Mouse (Mus musculus): Measurements from ENCODE around the gene Cln5.

Cln5 gene

DNA sequence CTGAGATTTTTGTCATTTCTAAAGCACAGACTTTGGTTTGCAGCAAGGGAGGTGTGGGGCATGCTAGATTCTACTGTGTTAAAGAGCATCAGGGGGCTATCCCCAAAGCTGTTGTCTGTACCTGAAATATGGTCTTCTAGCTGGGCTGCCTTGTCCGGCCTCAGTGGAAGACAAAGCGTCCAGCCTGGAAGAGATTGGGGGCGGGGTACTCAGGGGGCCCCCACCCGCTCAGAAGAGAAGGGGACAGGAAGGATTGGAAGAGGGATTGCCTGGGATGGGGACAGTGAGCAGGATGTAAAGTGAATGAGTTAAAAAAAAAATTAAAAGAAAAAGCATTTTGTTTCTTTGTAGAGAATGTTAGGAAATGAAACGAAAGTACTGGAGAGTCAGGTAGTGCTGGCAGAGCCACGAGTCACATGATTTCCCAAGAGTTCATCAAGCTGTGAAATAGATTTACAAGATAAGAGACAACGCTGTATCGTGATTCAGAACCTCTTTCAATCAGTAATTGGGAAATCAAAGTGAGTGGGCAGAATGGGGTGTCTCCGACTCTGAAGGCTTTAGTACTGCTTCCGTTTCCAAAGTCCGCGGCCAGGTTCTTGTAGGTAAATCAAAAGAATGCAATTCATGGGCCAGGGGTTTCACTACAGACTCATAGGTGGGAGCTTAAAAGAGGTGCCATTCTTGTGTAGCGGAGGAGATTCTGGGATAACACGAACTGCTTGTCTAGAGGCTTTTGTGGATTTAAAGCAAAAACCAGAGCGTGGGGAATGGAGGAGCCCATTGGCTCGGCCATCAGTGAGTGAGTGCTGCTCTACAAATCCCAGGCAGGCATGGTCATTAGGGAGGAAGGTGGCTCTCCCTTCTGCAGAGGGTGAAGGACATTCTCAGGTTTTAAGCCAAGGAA, 8.2 kb downstream of the Cln5 start:
- DNase-seq (ENCODE audit: low spot score) = no peak

GRCm38 (mm10) chr14:103079209-103079977, 9.4 kb downstream of the Cln5 start:
- no peak for DNase-seq (ENCODE audit: low spot score)

- no peak for DNase-seq (ENCODE audit: low spot score)
Measured at GRCm38 (mm10) chr14:103085840-103086533, 16.0 kb downstream of the Cln5 start.

- DNase-seq (ENCODE audit: low spot score) = no peak
Measured at GRCm38 (mm10) chr14:103086671-103087324, 16.8 kb downstream of the Cln5 start.

DNA sequence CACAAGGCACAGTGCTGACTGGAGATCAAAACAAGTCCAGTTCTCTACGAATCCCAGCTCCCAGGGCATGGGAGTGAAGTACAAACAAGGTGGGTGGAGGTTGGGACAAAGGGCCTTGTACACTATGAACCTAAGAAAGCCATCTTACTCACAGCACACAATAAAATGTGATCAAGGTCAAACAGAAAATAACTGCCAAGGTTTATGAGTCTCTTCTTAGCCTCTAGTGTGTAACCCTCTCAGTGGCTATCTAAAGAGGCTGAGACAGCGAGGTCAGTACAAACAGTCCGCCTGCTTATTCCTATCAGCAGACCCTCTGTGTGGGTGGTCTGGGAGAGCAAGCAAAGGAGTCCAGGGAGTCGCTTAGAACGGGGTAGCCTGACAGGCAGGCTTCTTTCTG, 17.8 kb downstream of the Cln5 start:
- DNase-seq (ENCODE audit: low spot score) = no peak

GRCm38 (mm10) chr14:103088624-103089023, 18.6 kb downstream of the Cln5 start:
- peak; percentile 52 for DNase-seq (ENCODE audit: low spot score)

- no peak for DNase-seq (ENCODE audit: low spot score)
Measured at GRCm38 (mm10) chr14:103093236-103093635, 23.2 kb downstream of the Cln5 start.

DNA sequence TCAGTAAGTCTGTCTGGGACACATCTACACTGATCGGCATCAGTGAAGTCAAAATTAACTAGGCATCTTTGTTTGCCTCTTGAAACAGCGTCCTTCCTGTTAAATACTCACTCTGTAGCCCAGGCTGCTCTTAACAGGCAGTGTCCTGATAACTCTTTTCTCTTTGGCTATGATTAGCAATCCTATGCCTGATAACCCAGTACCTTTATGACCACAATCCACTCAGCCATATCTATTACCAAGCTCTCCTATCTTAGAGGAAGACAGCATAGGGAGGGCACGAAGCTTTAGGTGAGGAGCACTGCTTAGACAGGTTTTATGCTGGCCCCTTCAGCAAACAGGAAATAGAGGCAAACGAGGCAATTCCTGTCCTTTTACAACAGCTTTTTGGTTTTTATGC, 23.7 kb downstream of the Cln5 start:
- DNase-seq (ENCODE audit: low spot score) = no peak

DNA sequence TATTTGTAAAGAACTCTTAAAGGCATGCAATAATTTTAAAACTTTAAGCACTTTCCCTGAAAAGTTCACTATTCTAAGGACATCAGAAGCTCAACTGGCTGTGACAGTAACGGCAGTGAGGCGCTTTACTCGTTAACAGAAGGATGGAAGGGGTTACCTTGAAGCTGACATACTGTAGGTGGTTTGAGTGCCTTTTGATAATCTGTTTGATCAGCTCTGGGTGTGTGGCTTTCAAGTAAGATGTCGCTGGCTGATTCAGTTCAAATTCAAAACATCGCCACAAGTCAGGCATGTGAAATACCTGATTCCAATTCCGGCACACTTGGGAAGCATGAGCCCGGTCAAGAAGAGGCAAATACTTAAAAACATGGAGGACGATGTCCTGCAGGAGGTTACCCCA, 25.0 kb downstream of the Cln5 start:
- DNase-seq (ENCODE audit: low spot score) = no peak

GRCm38 (mm10) chr14:103095826-103096225, 25.8 kb downstream of the Cln5 start:
- no peak for DNase-seq (ENCODE audit: low spot score)

- no peak for DNase-seq (ENCODE audit: low spot score)
Measured at GRCm38 (mm10) chr14:103096621-103097020, 26.6 kb downstream of the Cln5 start.

- no peak for DNase-seq (ENCODE audit: low spot score)
Measured at GRCm38 (mm10) chr14:103098213-103098586, 28.2 kb downstream of the Cln5 start.

GRCm38 (mm10) chr14:103098587-103099235, 28.7 kb downstream of the Cln5 start:
- DNase-seq (ENCODE audit: low spot score) = peak; percentile 80

- DNase-seq (ENCODE audit: low spot score) = peak; percentile 93
Measured at GRCm38 (mm10) chr14:103099238-103099933, 29.4 kb downstream of the Cln5 start, which contains the start of gene Fbxl3. Gene Fbxl3, minus strand, starts transcription at chr14:103099566.

GRCm38 (mm10) chr14:103100296-103100695, 30.3 kb downstream of the Cln5 start:
- no peak for DNase-seq (ENCODE audit: low spot score)

DNA sequence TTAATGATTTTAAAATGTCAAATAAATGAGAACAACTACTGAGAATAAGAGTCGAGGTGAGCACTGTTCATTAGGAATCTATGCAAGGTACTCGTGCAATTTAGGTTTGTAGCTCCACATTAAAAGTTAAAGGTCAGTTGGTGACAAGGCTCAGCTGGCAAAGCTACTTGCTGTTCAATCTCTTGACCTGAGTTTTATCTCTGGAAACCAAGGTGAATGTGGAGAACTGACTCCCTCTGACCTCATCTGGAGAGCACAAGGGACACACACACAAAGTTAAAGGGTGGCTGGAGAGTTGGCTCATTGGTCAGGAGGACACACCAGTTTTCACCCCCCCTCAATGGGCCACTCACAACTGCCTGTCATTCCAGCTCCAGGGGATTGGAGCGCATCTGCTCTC, 31.2 kb downstream of the Cln5 start:
- no peak for DNase-seq (ENCODE audit: low spot score)

DNA sequence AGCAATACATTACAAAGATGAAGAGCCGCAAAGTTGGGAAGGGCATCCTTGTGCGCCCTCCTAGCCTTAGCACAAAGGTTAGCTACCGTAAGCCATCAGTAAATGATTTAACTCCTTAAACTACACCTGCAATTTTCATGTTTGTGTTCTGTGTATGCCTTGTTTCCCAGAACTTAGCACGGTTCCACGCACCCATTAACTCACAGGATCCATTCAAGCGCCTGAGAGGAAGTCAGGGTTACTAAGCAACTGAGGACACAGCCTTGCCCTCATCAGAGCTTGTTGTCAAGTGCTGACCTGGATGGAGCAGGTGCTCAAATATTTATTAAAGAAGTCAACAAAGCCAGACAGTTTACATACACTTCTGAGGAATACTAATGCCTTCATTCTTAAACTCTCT, 32.2 kb downstream of the Cln5 start:
- no peak for DNase-seq (ENCODE audit: low spot score)

DNA sequence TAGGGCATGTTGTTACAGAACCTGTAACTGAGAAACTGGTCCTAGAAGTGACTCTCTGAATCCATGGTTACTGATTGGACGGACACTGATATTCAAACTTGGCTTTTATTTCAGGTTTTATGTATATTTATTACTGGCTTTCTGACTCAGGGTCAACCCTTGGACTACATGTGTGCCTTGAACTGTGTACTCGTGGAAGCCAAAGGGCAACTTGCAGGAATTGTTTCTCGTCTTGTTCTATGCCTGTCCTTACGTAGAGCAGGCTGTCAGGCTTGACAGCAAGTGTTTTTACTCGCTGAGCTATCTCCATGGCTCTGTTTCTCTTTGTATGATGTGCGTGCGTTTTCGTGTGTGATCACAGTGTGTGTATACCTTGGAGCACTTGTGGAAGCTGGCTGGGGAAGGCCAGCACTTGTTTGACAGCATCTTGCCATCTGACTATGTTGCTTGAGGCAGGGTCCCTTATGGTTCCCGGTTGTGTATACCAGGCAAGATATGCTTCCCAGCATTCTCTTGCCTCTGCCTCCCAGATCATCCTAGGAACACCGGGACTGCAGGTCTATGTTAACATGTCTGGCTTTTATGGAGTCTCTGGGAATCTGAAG, 32.8 kb downstream of the Cln5 start:
- DNase-seq (ENCODE audit: low spot score) = no peak

DNA sequence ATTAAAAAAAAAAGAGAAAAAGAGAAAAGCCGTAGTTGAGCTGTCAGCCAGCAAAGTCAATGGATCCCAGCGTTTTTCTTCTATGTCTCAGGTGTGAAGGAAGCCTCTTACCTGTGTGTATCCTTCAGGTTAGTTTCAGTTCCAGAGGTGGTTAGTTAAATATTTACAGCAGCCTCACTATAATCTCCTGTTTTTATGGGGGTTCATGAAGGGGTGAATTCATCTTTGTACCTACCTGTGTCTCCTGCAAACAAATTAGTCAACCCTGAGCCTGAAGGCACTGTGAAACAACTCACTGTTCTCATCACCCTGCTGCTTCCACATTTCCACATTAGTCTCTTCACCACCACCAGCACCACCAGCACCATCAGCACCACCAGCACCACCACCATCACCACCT, 36.3 kb downstream of the Cln5 start:
- no peak for DNase-seq (ENCODE audit: low spot score)

- no peak for DNase-seq (ENCODE audit: low spot score)
Measured at GRCm38 (mm10) chr14:103109971-103110370, 40.0 kb downstream of the Cln5 start.

All from MN1 (cell line).